Mouse (Mus musculus): ENCODE measurements around the gene Nipa1. TPM values are rescaled to one million over a fixed set of nuclear protein-coding genes. Genes with fewer than 3 reads are reported as not detected.
A peak's percentile ranks its signal among the peaks of the same experiment; 100 is the strongest.

Gene Nipa1
- polyA plus RNA-seq, 1 experiment = 1.3 TPM

DNA sequence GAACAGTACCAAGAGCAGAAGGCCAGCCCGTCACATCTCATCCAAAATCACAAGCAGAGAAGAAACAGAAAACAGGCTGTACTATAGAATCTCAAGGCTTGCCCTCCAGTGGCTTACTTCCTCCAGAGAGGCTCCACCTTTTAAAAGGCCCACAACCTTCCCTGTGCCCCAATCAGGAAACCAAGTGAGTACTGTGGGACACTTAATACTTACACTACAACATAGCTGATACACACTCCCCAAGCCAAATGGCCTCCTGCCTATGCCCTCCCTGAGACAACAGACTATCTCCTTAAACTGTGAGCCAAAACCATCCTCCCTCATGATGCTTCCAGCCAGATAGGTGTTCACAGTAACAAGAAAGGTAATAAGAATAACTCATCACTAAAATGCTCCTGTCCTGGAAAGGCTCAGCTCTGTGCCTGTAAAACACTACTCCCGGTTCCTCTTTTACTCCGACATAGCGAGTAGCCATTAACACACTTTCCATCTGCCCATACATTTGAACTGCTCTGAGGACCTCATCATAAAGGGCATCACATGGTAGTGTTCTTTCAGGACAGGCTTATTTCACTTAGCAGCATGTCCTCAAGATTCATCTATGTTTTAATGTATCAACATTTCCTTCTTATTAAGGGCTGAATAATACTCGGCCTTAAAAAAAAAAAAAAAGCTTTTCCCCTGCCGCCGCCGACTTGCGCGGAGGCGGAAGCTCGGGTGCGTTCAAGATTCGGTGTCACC, 6.3 kb downstream of the Nipa1 start:
- Histone ChIP-seq H3K4me1 (ENCODE audit: control insufficient read depth, insufficient read depth, insufficient read length, low read length) (no peaks in the 10 kb centered on the region; the same call in 1 of the 2 replicates), H3K27me3 (ENCODE audit: control insufficient read depth, insufficient read depth, low read length) (no peaks in the 10 kb centered on the region), H3K4me3 (ENCODE audit: low read depth, low read length) (no peak overlapping the region), H3K36me3 (ENCODE audit: control insufficient read depth, insufficient read depth, low read length) (no peaks in the 10 kb centered on the region), H3K27ac (ENCODE audit: insufficient read depth, low read depth, low read length) (no peak overlapping the region)
- WGBS = 95% methylated on average over 14 of the region's 14 CpGs
- TF ChIP-seq CTCF (IDR thresholded peaks at IDR 0.05; ENCODE audit: extremely low read depth, insufficient read length, insufficient replicate concordance, low read depth, low read length) (no peak), POLR2A (IDR thresholded peaks at IDR 0.05; ENCODE audit: low read depth, low read length) (no peak)

DNA sequence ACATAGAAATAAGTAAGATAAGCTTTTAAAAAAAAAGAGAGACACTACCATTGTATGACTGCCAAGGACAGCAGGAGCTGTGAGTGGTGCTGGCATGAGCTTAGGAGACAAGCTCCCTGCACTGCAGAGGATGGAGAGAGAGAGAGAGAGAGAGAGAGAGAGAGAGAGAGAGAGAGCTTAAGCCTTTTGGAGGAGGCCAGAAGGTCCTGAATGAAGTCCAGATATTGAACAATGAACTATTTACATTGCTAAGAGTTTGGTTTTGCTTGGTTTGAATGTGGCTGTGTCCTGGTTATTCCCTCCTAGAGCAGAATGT, 8.8 kb downstream of the Nipa1 start:
- no peaks in the 10 kb centered on the region for H3K27me3 ChIP-seq (ENCODE audit: control insufficient read depth, insufficient read depth, low read length)
- H3K36me3 ChIP-seq (ENCODE audit: control insufficient read depth, insufficient read depth, low read length) = no peaks in the 10 kb centered on the region
- no peak overlapping the region for H3K27ac ChIP-seq (ENCODE audit: insufficient read depth, low read depth, low read length)
- H3K4me1 ChIP-seq (ENCODE audit: control insufficient read depth, insufficient read depth, insufficient read length, low read length) = no peaks in the 10 kb centered on the region; the same call in 1 of the 2 replicates
- TF ChIP-seq CTCF (IDR thresholded peaks at IDR 0.05; ENCODE audit: extremely low read depth, insufficient read length, insufficient replicate concordance, low read depth, low read length) = no peak
- TF ChIP-seq POLR2A (IDR thresholded peaks at IDR 0.05; ENCODE audit: low read depth, low read length) = no peak
- no peak overlapping the region for H3K4me3 ChIP-seq (ENCODE audit: low read depth, low read length)

DNA sequence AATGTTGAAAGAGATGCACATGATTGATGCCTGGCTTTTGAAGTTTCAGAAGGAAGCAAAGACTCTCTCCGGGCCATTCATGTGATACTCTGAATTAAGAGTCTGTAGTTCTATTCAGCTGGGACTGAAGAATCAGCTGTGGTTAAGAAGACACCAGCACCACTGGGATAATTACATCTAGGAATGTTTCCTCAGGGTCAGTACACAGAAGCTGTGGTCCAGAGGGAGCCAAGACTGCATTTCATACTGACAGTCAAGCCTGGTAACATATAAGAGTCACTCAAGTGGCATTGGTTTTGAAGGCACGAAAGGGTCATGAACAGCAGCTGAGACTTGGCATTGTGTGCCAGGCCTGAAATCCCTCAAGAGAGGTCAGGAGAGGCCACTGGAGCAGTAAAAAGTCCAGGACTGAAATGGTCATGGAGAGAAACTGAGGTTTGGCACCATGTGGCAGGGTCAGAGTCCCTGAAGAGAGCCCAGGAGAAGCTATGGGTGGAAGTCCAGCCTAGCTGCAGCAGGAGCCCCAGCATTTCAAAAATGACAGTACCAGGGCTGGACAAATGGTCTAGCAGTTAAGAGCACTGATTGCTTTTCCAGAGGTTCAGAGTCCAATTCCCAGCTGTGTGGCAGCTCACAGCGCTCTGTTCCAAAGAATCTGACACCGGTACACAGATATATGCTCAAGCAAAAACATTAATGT, 9.3 kb downstream of the Nipa1 start:
- H3K4me1 ChIP-seq (ENCODE audit: control insufficient read depth, insufficient read depth, insufficient read length, low read length) = no peaks in the 10 kb centered on the region; the same call in 1 of the 2 replicates
- no peak overlapping the region for H3K4me3 ChIP-seq (ENCODE audit: low read depth, low read length)
- H3K27me3 ChIP-seq (ENCODE audit: control insufficient read depth, insufficient read depth, low read length) = no peaks in the 10 kb centered on the region
- H3K27ac ChIP-seq (ENCODE audit: insufficient read depth, low read depth, low read length) = 0 out of 2 replicates have a peak overlapping the region, but pooled peaks have one; percentile 14
- TF ChIP-seq POLR2A (IDR thresholded peaks at IDR 0.05; ENCODE audit: low read depth, low read length) (no peak), CTCF (IDR thresholded peaks at IDR 0.05; ENCODE audit: extremely low read depth, insufficient read length, insufficient replicate concordance, low read depth, low read length) (no peak)
- no peaks in the 10 kb centered on the region for H3K36me3 ChIP-seq (ENCODE audit: control insufficient read depth, insufficient read depth, low read length)
- 46% methylated on average over 4 of the region's 4 CpGs for WGBS

DNA sequence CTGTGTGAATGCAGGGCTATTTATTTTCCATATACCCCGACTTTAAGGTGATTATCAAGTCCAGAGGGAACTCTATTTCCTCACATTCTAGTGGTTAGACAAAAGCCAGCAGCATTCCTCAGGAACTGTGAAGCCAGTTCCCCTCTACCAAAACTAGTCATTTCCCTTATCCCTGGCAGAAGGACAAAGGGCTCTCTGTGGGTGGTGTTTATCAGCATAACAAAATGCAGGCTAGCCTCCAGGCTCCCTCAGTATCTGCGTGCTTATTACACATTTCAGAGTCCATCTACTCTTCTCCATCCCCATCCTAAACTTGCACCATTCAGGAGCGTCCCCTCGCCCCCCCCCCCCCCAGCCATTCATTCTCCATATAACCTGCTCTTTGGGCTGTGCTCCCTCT, 20.8 kb downstream of the Nipa1 start:
- no peaks in the 10 kb centered on the region for H3K4me1 ChIP-seq (ENCODE audit: control insufficient read depth, insufficient read depth, insufficient read length, low read length)
- H3K4me3 ChIP-seq (ENCODE audit: low read depth, low read length) = no peak overlapping the region
- TF ChIP-seq POLR2A (IDR thresholded peaks at IDR 0.05; ENCODE audit: low read depth, low read length) = no peak
- no peak for TF ChIP-seq CTCF (IDR thresholded peaks at IDR 0.05; ENCODE audit: extremely low read depth, insufficient read length, insufficient replicate concordance, low read depth, low read length)
- no peak overlapping the region for H3K27ac ChIP-seq (ENCODE audit: insufficient read depth, low read depth, low read length)
- 49% methylated on average over 4 of the region's 4 CpGs for WGBS
- H3K36me3 ChIP-seq (ENCODE audit: control insufficient read depth, insufficient read depth, low read length) = no peaks in the 10 kb centered on the region
- H3K27me3 ChIP-seq (ENCODE audit: control insufficient read depth, insufficient read depth, low read length) = no peaks in the 10 kb centered on the region

DNA sequence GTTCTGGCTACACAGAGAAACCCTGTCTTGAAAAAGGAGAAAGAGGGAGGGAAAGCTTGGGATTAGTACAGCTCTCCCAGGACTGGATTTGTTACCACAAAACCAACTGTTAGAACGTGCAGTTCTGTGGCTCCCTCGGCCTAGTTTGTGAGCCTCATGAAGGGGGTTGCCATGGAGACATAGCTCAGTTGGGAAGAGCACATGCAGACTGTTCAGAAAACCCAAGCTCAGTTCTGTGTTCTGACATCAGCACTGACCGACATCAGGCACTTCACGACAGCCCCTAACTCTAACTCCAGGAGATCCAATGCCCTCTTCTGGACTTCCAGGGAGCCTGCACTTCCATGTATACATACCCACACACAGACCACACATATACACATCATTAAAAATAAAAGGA, 24.7 kb downstream of the Nipa1 start:
- H3K27me3 ChIP-seq (ENCODE audit: control insufficient read depth, insufficient read depth, low read length) = no peaks in the 10 kb centered on the region
- TF ChIP-seq POLR2A (IDR thresholded peaks at IDR 0.05; ENCODE audit: low read depth, low read length) (no peak), CTCF (IDR thresholded peaks at IDR 0.05; ENCODE audit: extremely low read depth, insufficient read length, insufficient replicate concordance, low read depth, low read length) (no peak)
- H3K4me3 ChIP-seq (ENCODE audit: low read depth, low read length) = no peak overlapping the region
- no peaks in the 10 kb centered on the region for H3K4me1 ChIP-seq (ENCODE audit: control insufficient read depth, insufficient read depth, insufficient read length, low read length)
- 82% methylated on average over 4 of the region's 4 CpGs for WGBS
- no peaks in the 10 kb centered on the region for H3K36me3 ChIP-seq (ENCODE audit: control insufficient read depth, insufficient read depth, low read length)
- H3K27ac ChIP-seq (ENCODE audit: insufficient read depth, low read depth, low read length) = no peak overlapping the region

DNA sequence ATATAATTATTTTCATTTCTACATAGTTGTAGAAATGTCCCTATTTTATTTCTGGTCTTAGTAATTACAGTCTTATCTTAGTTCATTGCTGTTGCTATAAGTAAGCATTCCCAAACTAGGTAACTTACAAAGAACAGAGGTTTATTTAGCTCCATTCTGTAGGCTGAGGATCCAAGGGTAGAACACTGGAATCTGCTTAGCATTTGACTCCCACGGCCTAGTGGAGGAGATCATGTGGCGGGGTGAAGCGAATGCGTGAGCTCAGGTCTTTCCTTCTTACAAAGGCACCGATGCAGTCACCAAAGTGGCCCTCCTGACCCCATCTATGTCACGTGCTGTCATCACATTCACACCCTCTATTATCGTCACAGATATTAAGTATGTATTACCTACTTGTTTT, 27.9 kb downstream of the Nipa1 start:
- Histone ChIP-seq H3K36me3 (ENCODE audit: control insufficient read depth, insufficient read depth, low read length) (no peaks in the 10 kb centered on the region), H3K4me3 (ENCODE audit: low read depth, low read length) (no peak overlapping the region), H3K27me3 (ENCODE audit: control insufficient read depth, insufficient read depth, low read length) (no peaks in the 10 kb centered on the region), H3K4me1 (ENCODE audit: control insufficient read depth, insufficient read depth, insufficient read length, low read length) (no peaks in the 10 kb centered on the region), H3K27ac (ENCODE audit: insufficient read depth, low read depth, low read length) (no peak overlapping the region)
- WGBS = 95% methylated on average over 7 of the region's 7 CpGs
- no peak for TF ChIP-seq CTCF (IDR thresholded peaks at IDR 0.05; ENCODE audit: extremely low read depth, insufficient read length, insufficient replicate concordance, low read depth, low read length)
- no peak for TF ChIP-seq POLR2A (IDR thresholded peaks at IDR 0.05; ENCODE audit: low read depth, low read length)

DNA sequence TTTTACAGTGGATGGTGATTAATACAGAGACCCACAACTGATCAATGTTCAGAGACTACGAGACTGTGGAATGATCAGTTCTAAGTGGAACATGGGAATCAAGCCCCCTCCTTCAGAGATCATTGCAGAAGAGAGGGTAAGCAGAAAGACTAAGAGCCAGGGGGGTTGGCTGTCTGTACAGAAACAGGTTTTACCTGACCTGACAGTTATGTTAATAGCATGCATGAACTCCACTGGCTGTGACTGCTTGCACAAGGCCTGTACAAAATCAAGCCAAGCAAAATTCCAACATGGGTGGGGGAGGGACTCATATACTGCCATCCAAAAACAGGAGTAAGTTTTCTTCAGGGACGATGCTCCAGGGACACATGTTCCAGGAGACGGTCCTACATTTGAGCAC, 28.6 kb downstream of the Nipa1 start:
- H3K4me3 ChIP-seq (ENCODE audit: low read depth, low read length) = no peak overlapping the region
- no peaks in the 10 kb centered on the region for H3K27me3 ChIP-seq (ENCODE audit: control insufficient read depth, insufficient read depth, low read length)
- TF ChIP-seq CTCF (IDR thresholded peaks at IDR 0.05; ENCODE audit: extremely low read depth, insufficient read length, insufficient replicate concordance, low read depth, low read length) = no peak
- no peak for TF ChIP-seq POLR2A (IDR thresholded peaks at IDR 0.05; ENCODE audit: low read depth, low read length)
- H3K27ac ChIP-seq (ENCODE audit: insufficient read depth, low read depth, low read length) = no peak overlapping the region
- no peaks in the 10 kb centered on the region for H3K36me3 ChIP-seq (ENCODE audit: control insufficient read depth, insufficient read depth, low read length)
- 92% methylated on average over 3 of the region's 3 CpGs for WGBS
- H3K4me1 ChIP-seq (ENCODE audit: control insufficient read depth, insufficient read depth, insufficient read length, low read length) = no peaks in the 10 kb centered on the region

All from small intestine, adult 2 months (tissue).